Mouse (Mus musculus): Measurements from ENCODE around the gene Sel1l.
A peak's percentile ranks its signal among the peaks of the same experiment; 100 is the strongest.
"Not testable (repeated sequence)": the region's sequence is repeated elsewhere in the genome, so short reads cannot be mapped to it uniquely, and the experiment has no call there.

The Sel1l gene

DNA sequence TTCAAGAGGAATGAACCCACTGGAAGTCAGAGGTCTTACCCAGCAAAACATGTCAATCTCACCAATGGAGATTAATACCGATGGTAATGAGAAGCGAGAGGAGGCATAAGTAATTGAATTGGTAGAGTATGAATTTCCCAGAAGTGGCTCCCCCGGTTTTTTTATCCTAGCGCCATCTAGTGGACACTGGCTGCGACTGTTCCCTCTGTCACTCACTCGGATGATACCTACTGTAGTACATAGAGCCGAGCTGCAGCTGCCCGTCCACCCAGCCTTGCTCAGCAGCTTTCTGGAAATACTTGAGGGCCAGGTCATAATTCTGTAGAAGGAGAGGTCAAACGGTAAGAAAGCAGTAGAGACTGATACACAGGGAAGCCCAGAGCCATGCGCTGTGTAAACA, 33.0 kb downstream of the Sel1l start:
- DNase-seq: peak; percentile 48

DNA sequence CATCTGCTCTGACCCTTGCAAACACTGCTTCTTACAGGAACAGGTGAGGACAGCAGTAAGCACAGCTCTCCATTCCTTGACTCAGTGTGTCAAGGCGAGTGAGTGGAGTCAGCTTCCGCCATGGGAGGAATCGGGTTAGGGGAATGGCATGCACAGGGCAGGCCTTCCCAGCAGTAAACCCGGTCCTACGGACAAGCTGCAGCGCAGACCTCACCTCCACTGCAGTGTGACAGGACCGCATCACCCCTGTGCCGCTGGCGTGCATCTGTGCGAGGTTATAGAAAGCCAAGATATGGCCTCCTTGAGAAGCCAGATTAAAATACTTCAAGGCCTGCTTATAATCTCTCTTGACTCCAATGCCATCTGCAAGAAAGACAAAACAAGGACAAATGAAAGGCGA, 33.4 kb downstream of the Sel1l start:
- DNase-seq: no peak

DNA sequence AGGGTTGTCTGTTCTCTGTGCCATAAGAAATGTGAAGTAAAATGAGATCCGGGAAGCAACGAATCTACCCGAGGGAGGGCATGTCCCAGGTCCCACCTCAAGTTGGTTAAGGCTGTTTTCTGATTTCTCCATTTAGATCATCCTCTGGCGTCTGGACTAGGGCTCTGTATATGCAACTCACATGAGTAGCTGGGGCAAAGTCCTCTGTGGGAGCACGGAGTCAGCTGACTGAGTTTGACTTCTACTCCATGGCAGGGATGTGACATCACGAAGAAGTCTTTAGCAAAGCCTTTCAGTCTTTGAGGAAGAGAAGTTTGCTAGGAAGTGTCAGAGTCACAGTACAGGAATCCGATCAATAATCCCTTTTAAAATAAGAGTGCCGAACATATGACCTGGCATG, 40.0 kb downstream of the Sel1l start:
- no peak for DNase-seq

DNA sequence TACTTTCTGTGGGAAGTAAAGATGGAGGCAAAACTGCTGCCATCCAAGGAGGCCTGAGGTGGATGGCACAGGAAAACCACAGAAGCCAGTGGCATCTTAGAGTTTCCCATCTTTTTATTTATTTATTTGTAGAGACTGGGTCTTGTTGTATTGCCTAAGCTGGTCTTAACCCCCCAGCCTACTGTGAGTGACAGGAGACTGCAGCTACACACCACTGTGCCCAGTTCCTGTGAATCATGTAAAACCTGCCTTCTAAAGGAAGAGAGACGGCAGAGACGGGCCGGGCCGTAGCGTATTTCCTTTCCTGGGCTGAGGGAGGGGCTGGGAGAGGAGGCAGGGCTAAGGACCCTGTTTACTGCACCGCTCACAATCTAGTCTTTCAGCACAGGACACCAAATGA, 41.2 kb downstream of the Sel1l start:
- DNase-seq: no peak

DNA sequence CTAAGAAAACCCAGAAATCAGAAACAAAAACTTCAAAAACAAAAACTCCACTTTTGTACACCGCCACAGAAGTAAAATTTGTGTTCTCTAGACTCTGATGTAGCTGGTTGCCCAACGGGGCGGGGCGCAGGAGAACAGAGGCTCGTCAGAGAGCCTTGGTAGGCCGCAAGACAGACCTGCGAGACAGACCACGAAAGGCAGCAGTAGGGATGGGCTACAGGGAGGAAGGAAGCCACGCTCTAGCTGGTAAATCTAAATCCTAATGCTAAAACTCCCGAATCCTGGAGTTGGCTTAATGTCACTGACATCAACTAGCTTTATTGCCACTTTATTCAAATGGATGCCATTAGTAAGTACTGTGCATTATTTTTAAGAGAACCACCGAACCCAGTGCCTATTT, 41.9 kb downstream of the Sel1l start:
- no peak for DNase-seq

DNA sequence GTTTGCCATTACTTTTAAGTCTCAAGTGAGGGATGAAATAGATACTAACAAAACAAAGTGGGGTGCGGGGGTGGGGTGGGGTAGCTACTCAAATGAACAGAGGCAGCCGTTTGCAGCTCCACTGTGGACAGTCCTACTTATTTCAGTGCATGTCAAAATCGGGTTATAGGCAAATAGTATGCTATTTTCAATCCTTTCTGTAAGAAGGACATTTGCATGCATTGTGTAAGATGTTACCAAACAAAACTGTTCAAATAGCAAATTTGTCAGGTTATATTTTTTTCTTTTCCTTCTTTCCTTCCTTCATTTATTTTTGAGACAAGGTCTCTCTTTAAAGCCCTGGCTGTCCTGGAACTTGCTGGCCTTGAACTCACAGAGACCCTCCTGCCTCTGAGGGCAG, 44.7 kb downstream of the Sel1l start:
- no peak for DNase-seq

DNA sequence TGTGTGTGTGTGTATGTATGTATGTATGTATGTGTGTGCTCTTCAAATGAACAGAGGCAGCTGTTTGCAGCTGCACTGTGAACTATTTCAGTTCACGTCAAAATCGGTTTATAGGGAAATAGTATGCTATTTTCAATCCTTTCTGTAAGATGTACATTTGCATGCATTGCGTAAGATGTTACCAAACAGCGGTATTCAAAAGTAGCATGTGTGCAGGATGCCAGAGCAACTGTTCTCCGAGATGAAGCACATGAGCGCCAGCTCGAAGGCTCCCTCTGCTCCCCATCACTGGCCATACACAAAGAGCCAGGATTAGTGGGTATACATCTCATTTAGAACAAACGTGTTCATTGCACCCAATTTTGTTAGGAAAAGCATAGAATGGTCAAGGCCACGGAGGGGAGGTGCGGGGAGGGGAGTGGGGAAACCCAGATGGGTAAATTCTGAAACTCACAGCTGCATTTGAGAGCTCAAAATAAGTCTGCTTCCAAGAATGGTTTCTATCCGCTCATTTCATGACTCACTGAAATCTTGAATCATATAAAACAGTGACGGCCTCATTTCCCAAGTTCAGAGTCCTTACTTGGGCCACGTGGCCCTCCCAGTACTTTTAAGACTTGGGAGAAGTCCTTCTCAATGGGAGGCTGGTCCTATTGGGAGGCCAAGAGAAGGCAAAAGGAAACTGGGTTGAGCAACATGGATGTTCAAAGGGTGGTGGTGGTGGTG, 45.6 kb downstream of the Sel1l start:
- DNase-seq: no peak

DNA sequence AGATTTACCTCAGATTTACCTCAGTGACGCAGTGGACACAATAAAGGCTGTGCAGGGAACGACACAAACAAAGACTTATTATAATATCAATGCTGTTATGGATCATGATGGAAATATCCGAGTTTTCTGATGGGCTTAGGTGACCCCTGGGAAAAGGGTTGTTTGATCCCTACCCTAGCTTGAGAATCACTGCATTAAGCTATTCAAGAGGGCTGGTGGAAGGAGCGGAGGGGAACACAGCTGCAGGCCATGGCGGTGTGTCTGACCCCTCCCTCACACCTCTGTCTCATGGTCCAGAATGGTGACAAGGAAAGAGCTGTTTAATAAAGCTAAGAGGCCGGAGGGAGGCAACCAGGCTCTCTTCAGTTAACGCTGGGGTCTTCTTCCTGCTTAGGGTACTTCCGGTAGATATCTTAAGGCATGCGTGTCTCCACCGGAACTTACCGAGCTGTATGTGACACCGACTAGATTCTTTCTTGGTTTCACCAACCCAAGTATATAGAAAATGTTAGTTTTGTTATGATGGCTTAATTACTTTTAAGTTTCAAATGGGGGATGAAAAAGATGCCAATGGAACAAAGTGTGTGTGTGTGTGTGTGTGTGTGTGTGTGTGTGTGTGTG, 46.3 kb downstream of the Sel1l start:
- no peak for DNase-seq

DNA sequence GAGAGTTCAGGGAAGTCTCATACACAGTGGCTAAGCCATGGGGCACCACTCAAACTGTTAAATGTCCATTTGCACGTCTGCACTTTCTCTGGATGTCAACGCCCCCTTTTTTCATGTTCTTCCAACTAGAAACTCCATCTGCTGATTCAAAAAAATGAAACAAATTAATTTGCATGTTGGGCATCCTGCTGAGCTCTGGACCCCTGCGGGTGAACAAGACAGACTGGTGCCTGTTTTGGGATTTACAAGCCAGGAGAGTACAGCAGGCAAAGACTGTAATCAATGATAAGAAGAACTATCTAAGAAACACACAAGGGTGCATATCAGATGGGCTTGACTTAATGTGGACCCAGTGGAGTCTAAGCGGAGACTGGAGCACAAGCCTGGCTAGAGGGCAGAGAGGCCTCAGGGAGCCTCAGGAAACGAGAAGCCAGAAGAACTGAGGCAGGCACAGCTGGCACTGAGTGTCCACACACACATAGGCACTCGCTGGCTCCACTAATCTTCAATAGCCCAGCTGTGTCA, 48.0 kb downstream of the Sel1l start:
- DNase-seq: no peak

DNA sequence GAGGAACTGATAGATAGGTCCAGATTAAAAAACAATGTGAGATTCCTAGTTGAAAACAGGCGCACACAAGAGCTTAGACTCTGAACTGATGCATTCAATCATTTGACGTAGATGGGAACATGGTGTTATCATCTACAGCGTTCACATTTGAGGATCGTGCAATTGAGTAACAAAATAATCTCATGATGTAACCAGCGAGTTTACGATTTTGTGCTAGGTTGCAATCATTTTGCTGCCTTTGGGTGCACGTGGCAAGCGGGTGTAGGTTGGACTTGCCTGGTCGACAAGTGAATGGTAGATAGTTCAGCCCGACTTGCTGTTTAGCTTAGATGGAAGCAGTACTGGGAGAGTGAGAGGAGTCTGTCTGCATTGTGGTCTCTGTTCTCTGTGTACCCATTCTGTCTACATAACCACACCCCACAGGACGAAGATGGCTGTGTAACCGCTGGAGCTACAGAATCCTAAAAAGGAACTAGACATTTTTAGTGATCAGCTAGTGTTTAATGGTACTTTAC, 49.1 kb downstream of the Sel1l start:
- no peak for DNase-seq

DNA sequence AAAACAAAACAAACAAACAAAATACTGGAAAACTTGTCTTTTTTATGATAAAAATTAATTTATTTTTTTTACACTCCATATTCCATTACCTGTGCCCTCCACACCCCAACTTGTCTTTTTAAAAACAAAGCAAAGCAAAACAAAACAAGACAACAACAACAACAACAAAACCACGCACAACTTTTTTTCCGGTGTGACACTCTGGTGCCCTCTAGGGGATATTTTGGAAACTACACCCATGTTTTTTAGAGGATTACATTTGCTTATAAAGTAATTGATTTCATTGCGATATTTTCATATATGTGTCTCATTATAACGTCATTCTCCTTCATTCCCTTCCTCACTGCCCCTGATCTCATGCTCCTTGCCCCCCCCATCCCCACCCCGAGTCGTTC, 49.6 kb downstream of the Sel1l start:
- DNase-seq: peak; percentile 35

DNA sequence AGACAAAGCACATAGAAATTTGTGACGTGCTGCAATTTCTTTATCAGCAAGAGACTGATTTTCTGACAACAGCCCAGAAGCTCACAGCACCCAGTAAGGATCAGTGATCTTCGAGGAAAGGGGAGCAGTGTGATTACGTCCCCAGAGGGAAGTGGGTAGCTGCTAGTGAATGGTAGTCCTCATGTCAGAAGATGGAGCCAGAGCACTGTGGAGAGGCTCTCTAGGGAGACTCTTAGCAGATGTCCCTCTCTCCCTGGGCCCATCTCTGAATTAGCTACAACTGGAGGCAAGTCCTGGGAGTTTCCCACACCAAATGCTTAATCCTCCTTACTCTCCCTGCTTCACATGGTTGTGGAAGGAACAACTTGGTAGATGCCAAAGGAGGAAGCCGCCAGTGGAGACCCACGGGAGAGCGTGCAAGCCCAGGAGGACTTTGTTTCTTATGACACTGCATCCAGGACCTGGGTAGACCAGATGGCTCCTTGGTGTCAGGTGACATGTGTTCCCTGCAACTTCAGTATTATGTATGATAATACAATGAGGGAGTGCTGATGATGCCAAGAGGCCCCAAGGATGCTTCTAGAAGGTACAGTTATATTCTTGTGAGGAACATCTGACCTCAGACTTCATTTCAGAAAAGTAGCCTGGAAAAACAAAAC, 50.1 kb downstream of the Sel1l start:
- DNase-seq: no peak

DNA sequence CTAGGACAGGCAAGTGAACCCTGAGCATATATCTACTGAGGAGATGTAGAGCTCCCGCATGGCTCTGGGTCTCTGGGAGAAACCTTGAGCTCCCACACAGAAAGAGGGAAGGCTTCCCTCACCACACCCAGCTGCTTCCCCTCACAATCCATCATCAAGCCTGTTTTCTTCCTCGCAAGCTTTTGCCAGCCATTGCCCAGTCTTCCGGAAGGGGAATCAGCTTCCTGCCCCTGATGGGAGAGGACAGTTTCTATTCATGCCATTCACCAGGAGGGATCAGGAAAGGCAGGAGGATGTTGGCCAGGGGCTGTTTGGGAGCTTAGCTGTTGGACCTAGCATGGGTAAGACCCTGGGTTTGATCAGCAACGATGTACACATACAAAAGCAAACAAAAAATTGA, 52.2 kb downstream of the Sel1l start:
- DNase-seq: no peak

DNA sequence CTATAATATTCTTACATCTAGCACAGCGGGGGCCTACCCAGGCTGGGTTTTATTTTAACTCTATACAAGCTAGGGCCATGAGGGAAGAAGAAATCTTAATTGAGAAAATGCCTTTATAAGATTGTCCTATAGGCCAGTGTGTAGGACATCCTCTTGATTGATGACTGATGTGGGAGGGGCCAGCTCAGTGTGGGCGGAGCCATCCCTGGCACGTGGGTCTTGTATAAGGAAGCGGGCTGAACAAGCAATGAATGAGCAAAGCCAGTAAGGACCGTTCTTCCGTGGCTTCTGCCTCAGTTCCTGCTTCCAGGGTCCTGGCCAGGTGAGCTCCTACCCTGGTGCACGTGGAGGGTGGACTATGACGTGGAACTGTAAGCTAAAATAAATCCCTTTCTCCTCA, 55.7 kb downstream of the Sel1l start:
- no peak for DNase-seq

DNA sequence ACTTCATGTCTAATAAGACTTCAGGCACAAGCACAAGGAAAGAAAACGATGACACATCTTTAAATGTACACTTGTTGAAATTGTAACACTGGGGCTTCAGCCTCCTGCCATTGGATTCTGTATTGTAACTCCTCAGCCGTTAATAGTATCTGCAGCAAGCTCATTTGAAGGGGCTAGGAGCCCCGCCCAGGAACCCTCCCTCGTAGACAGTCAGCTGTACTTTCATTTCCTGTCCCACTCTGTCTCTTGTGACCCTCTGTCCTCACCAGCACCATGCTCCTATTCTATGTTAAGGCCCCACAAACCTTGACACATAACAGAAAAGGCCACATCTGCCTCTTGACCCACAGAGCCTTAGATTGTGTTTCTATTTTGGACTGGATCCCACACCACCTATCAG, 57.1 kb downstream of the Sel1l start:
- DNase-seq: no peak

DNA sequence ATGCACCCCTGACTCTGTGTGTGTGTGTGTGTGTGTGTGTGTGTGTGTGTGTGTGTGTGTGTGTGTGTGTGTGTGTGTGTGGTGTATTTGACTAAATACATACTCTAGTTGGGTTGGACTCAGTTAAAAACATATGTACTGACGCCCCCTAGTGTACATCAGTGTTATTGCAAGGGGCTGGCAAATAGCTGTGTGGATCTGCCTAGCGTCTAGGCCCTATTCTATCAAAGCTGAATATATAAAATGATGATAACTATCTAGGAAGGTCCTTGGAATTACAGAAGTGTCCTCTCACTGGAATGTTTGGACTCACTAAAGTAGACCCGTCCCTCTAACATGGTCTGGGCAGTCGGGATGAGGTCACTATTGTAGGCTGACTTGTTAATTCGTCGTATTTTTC, 59.2 kb downstream of the Sel1l start:
- peak; percentile 50 for DNase-seq

DNA sequence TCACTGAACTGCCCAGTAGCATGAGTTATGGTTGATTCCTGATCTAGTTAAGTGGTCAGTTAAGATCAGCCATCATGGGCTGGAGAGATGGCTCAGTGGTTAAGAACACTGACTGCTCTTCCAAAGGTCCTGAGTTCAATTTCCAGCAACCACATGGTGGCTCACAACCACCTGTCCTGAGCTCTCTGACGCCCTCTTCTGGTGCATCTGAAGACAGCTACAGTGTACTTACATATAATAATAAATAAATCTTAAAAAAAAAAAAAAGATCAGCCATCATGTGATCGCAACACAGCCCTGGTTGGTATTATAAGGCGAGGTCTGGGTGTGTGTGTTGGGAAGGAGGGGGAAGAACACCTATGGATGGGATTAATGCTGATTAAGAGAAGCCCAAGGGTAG, 60.5 kb downstream of the Sel1l start:
- not testable (repeated sequence) for DNase-seq

DNA sequence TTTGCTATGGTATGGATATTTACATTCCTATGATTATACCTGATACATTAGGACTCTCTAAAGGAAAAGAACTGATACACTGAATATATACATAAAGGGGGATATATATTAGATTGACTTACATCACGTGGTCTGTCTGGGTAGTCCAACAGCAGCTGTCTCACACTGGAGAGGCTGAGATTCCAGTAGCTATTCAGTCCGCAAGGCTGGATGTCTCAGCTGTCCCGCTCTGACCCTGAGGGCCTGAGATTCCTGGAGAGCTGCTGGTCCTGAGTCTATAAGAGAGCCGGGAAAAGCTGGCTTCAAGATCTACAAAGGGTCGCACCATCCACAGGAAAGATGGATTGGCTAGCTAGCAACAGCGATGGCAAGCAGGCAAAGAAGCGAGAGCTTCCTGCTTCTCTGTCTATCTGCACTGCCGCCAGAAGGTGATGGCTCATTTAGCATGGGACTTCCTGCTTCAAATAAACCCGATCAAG, 61.0 kb downstream of the Sel1l start, which contains the start of gene Ston2:
Gene Ston2, minus strand, starts transcription at position 429 of the 479 bp plus-strand sequence.
- no peak for DNase-seq

DNA sequence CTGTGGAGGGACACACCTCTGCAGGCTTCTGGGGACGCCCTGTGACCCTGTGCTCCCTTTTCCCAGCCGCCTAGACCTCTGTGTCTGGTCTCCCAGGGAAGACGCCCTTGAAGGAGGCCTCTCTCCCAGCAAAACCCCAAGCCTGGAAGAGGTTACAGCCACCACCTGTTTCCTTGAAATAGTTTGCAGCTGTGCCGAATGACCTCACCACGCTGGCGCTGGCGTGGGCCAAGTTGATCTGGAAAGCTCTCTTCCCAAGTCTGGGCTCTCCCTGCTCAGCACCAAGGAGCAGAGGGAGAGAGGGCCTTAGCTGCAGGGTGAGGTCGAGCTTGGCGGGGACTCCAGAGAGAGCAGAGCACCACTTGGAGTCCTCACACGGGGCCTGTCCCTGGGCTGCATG, 62.6 kb downstream of the Sel1l start:
- no peak for DNase-seq

DNA sequence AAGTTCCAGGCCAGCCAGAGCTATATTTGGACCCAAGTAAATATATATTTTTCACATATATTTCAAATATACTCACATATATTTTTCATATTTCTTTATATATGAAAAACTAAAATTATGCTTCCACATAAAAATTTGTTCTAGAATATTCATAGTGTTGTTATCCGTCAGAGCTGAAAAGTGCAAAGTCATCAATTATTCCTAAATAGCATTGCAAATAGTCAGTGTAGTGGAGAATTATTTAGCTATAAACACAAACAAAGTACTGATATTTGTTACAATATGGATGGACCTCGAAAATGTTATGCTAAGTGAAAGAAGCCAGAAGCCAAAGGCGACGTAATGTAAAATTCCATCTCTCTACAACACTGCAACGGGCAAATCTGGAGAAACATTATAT, 67.5 kb downstream of the Sel1l start:
- no peak for DNase-seq

DNA sequence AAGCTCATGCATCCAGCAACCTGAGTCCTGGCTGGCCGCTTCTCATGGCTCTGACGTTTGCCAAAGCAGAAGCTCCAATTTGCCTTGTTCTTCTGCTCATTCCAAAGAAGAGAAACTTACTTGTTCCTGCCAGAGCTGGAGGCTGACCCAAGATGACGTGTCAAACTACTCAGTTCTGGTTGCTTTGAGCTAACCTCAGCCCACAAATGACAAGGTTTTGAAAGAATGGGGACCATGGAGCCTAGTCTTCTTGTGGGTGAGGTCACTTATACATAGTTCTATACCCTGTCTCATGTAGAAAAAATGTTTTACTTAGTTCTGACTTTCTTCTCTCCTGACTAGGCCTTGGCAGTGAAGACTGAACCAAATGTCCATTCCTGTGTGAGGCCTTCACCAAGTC, 68.4 kb downstream of the Sel1l start:
- no peak for DNase-seq

DNA sequence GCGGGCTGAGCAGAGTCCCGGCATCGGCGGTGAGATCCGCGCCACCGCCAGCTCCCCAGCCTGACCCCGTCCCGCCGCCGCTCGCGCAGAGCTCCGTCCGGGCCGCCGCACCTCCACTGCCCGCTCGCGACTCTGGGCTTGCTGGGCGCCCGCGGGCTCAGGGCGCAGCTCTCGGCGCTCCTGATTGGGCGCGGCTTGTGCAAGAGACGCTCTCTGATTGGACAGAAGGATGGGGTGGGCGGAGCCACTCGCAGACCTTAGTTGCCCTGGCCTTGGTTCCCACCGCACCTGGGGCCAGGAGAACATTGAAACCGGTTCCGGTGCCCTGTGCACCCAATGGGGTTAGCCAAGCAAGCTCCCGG, 70.0 kb downstream of the Sel1l start:
- DNase-seq: peak; percentile 22

DNA sequence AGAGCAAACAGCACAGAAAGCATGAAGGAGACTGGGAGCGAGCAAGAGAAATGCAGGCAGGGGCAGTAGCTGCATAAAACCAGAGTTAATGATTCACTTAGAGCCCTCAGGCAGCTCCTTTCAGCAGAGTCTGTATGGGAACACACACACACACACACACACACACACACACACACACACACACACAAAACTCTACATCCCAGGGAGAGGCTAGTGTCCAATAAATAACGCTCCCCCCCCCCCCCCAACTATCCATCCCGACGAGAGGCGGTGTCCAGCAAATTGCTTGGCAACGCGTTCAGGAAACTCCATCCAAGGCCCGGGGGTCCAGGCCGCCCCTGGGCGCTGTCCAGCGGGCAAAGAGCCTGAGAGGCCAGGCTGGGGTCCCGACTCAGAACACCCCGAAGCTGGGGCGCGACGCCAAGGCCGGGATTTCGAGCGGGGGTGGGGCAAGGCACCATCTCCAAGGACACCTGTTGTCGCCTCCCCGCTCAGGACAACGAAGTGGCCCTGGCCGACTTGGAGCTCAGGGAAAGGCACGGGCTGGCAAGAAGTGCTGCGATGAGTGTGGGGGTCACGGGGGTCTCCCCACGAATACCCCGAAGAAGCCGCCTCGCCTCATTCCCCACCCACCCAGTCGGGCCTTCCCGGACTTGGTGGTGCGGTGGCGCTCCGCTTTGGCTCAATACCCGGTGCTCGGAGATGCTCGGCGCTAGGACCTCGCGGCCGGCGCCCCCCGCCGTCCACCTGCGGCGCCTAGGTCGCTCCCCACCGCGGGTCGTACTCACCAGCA, 70.5 kb downstream of the Sel1l start:
- no peak for DNase-seq
